Mouse (Mus musculus) neural tube, embryonic 11.5 days (tissue): Measurements from ENCODE around the gene Atg13. TPM values are rescaled to one million over a fixed set of nuclear protein-coding genes. Genes with fewer than 3 reads are reported as not detected.

Experiments used
- ATAC-seq: fragments of 200-750 bp; cut with Nextera tagmentation; 2 replicates; pipeline ENCODE4 v1.8.0; 2017; ENCODE audit warnings: moderate number of reproducible peaks, mild to moderate bottlenecking, moderate TSS enrichment, moderate library complexity; ENCODE audit not compliant: insufficient read depth, low FRiP score, low TSS enrichment
- DNase-seq: peaks from one replicate; pipeline ENCODE4 v3.0.0-alpha.2; 2015; ENCODE audit warnings: low spot score
- H3K27ac ChIP-seq: fragments of 300-500 bp; sonication (generic); 2 replicates; pipeline ENCODE4 v1.5.1; 2014; ENCODE audit warnings: low read depth, mild to moderate bottlenecking, low read length
- H3K27me3 ChIP-seq: fragments of 300-500 bp; sonication (generic); 2 replicates; pipeline ENCODE4 v1.6.1; 2014; ENCODE audit warnings: mild to moderate bottlenecking, low read length, mixed read lengths; ENCODE audit not compliant: control insufficient read depth, insufficient read depth
- H3K36me3 ChIP-seq: fragments of 300-500 bp; sonication (generic); 2 replicates; pipeline ENCODE4 v1.6.1; 2014; ENCODE audit warnings: mild to moderate bottlenecking, low read length, moderate library complexity, mixed read lengths; ENCODE audit not compliant: control insufficient read depth, insufficient read depth
- H3K4me1 ChIP-seq: fragments of 300-500 bp; sonication (generic); 2 replicates; pipeline ENCODE4 v1.6.1; 2014; ENCODE audit warnings: low read length, mixed read lengths; ENCODE audit not compliant: control insufficient read depth, insufficient read depth
- H3K4me2 ChIP-seq: fragments of 300-500 bp; sonication (generic); 2 replicates; pipeline ENCODE4 v1.6.1; 2014; ENCODE audit warnings: low read depth, mild to moderate bottlenecking, moderate library complexity
- H3K4me3 ChIP-seq: fragments of 300-500 bp; sonication (generic); 2 replicates; pipeline ENCODE4 v1.5.1; 2014; ENCODE audit warnings: low read depth, low read length
- H3K9ac ChIP-seq: fragments of 300-500 bp; sonication (generic); 2 replicates; pipeline ENCODE4 v1.6.1; 2014; ENCODE audit warnings: mild to moderate bottlenecking, low read length
- H3K9me3 ChIP-seq: fragments of 300-500 bp; sonication (generic); 2 replicates; pipeline ENCODE4 v1.6.1; 2016; ENCODE audit warnings: low read length; ENCODE audit not compliant: control insufficient read depth
- WGBS: fragments of 180-500 bp; shearing (Covaris S2); extraction: QIAGEN DNeasy Blood & Tissue Kit; methylation state at CpG from one replicate; pipeline ENCODE4 v1.1.7; 2014; 5-methylcytosine and 5-hydroxymethylcytosine counted together
- polyA plus RNA-seq: library from polyadenylated mRNA; unstranded; fragments of >200 nt; fragmentation: Nextera tagmentation; extraction: Ambion mirVana; gene quantifications from 2 replicates; pipeline ENCODE4 v1.2.1, GENCODE M21; 2014

The Atg13 gene
- polyA plus RNA-seq, 1 experiment from 2014 or later = 37.9 TPM

DNA sequence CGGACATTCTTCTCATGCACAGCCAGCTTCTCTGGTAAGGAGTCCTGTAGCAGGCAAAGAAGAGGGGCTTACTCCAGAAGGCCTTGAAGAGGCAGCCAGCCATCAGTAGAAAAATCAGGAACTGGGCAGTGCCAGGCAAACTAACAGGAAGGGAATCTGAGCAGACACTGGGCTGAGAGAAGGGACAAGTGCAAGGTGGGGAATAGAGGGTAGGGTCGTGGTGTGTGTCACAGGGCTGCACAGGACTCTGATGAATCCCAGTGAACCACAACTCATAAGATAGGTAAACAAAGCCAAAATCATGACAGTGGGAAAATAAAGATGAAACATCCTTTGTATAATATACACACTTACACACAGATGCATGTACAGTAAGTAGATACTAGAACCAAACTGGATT is 34.0 kb downstream of the Atg13 start:
- H3K36me3 ChIP-seq = peaks cover 11% of the 10 kb centered on the region
- H3K27me3 ChIP-seq = no peaks in the 10 kb centered on the region
- no peak for ATAC-seq
- no peak overlapping the region for H3K9ac ChIP-seq
- H3K9me3 ChIP-seq = no peaks in the 10 kb centered on the region
- no peak for DNase-seq
- H3K4me2 ChIP-seq = no peak overlapping the region
- WGBS = 82% methylated on average over 2 of the region's 2 CpGs
- no peak overlapping the region for H3K27ac ChIP-seq
- H3K4me3 ChIP-seq = no peak overlapping the region
- H3K4me1 ChIP-seq = no peaks in the 10 kb centered on the region

DNA sequence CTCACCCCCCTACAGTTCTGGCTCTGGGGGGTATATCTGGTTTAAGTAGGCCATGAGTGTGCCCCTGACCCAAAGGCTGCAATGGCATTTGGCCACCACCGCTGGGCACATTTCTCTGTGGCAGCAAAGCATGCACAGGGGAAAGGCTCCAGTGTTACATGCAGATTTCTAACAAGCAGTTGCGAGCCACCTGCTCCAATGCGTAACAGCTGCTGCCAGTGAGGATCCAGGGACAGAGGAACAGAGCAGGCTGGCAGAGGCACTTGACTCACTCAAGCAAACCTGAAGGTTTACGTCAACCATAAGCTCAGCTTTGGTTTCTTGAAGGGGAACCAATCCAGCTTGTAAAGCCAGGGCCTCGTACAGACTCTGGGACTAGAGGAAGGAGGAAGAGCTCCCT is 35.5 kb downstream of the Atg13 start:
- Histone ChIP-seq H3K9me3 (no peaks in the 10 kb centered on the region), H3K4me2 (no peak overlapping the region), H3K4me3 (no peak overlapping the region), H3K27me3 (no peaks in the 10 kb centered on the region), H3K9ac (no peak overlapping the region), H3K4me1 (no peaks in the 10 kb centered on the region), H3K36me3 (peaks cover 12% of the 10 kb centered on the region), H3K27ac (no peak overlapping the region)
- DNase-seq = no peak
- 95% methylated on average over 5 of the region's 5 CpGs for WGBS
- ATAC-seq = no peak

DNA sequence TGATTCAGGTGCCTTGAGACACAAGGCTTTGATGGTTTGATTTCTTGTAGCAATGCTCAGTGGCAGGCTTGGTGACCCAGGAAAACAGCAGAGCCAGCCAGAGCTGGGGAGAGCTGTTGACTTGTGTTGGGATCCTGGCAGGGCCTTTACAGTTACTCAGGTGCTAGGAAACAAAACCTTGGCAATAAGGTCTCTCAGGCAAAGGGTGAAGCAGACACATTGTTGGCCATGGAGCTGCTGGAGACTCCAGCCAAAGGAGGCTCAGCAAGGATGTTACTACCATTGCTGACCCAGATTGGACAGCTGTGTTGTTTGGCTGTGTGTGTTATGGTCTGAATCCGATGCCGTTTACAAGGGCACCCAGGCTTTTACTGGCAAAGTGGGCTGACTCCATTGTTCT is 36.8 kb downstream of the Atg13 start:
- Histone ChIP-seq H3K9me3 (no peaks in the 10 kb centered on the region), H3K36me3 (peaks cover 12% of the 10 kb centered on the region), H3K27ac (no peak overlapping the region), H3K9ac (no peak overlapping the region), H3K4me1 (no peaks in the 10 kb centered on the region), H3K27me3 (no peaks in the 10 kb centered on the region), H3K4me2 (no peak overlapping the region), H3K4me3 (no peak overlapping the region)
- ATAC-seq (no peak), DNase-seq (no peak)
- WGBS = 69% methylated on average over 2 of the region's 2 CpGs

DNA sequence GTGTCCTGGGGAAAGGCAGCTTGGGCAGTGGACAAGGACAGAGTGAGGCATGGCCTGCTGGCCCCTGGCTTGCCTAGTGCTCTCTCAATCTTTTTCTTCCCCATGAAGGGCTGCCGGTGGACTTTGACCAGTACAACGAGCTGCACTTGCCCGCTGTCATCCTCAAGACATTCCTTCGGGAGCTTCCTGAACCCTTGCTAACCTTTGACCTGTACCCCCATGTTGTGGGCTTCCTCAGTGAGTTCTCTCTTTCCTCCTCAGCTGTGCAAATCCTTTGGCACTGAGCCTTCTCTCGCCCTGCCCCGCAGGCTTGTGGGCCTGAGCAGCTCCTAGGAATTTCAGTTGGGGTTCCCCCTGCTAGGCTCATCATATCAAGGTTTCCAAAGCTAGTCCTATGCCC is 40.3 kb downstream of the Atg13 start:
- Histone ChIP-seq H3K9ac (no peak overlapping the region), H3K4me3 (no peak overlapping the region), H3K27me3 (no peaks in the 10 kb centered on the region), H3K9me3 (no peaks in the 10 kb centered on the region), H3K27ac (no peak overlapping the region), H3K4me1 (no peaks in the 10 kb centered on the region), H3K4me2 (no peak overlapping the region), H3K36me3 (peaks cover 11% of the 10 kb centered on the region)
- DNase-seq (no peak), ATAC-seq (no peak)
- WGBS = 91% methylated on average over 6 of the region's 6 CpGs

DNA sequence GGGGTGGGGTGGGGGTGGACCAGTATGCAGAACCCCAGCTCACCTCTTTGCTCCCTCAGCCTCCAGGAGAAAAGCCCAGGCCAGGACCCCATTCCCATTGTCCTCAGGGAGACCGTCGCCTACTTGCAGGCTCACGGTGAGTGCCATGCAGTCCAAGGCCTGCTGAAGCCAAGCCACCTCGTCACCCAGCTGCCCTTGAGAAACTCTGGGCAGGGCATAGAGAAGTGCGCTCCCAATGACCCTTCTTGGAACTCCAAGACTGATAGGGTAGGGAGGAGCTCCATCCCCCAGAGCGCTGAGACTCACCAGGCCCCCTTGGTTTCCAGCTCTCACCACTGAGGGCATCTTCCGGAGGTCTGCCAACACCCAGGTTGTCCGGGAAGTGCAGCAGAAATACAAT is 41.0 kb downstream of the Atg13 start:
- no peak overlapping the region for H3K27ac ChIP-seq
- H3K27me3 ChIP-seq = no peaks in the 10 kb centered on the region
- no peak overlapping the region for H3K4me2 ChIP-seq
- H3K4me3 ChIP-seq = no peak overlapping the region
- H3K4me1 ChIP-seq = no peaks in the 10 kb centered on the region
- H3K9me3 ChIP-seq = no peaks in the 10 kb centered on the region
- no peak for ATAC-seq
- WGBS = 93% methylated on average over 8 of the region's 8 CpGs
- H3K9ac ChIP-seq = no peak overlapping the region
- peaks cover 8% of the 10 kb centered on the region for H3K36me3 ChIP-seq
- no peak for DNase-seq

DNA sequence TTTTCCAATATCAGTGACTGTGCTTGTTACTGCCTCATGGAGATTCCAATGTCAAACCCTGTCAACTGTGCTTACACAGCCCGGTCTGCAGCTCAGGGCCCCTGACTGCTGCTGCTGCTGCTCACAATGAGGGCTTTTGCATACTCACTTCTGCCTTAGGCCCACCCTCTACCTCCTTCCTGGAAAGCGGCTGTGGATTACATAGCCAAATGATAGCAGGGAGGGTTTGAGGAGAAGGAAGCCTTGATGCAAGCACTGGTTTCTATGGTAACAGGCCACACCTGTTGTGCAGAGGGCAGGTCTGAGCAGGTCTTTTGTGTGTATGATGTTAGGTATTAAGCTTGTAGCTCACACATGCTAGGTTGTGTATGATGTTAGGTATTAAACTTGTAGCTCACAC is 42.6 kb downstream of the Atg13 start:
- ATAC-seq = no peak
- H3K4me2 ChIP-seq = no peak overlapping the region
- peaks cover 4% of the 10 kb centered on the region for H3K36me3 ChIP-seq
- H3K9ac ChIP-seq = no peak overlapping the region
- no peak overlapping the region for H3K27ac ChIP-seq
- no peak overlapping the region for H3K4me3 ChIP-seq
- H3K9me3 ChIP-seq = no peaks in the 10 kb centered on the region
- H3K27me3 ChIP-seq = no peaks in the 10 kb centered on the region
- 83% methylated on average over 2 of the region's 2 CpGs for WGBS
- H3K4me1 ChIP-seq = no peaks in the 10 kb centered on the region
- DNase-seq = no peak

DNA sequence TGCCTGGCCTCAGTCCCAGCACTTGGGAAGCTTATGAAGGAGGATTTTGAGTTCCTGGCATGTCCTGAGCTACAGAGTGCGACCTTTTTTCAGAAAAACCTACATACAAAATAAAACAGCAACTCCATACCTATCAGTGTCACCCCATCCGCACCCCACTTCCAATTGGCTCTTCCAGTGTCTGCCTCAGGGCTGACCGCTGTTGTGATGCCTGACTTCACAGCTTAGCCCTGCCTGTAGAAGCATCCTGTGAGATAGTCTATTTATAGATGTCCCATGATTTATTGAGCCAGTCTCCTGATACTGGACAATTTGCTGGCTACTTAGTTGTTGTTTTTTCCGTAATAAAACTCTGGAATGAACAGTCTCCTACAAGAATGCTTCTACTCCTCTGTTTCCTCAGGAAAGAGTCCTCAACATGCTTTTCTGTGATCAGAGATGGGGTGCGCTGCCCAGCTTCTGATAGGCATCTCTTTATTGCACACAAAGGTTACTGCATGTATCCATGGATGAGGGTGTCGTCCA is 43.9 kb downstream of the Atg13 start:
- ATAC-seq = no peak
- no peak for DNase-seq
- Histone ChIP-seq H3K4me3 (no peak overlapping the region), H3K4me2 (no peak overlapping the region), H3K27me3 (no peaks in the 10 kb centered on the region), H3K9ac (no peak overlapping the region), H3K4me1 (no peaks in the 10 kb centered on the region), H3K9me3 (no peaks in the 10 kb centered on the region), H3K36me3 (peaks cover 4% of the 10 kb centered on the region), H3K27ac (no peak overlapping the region)
- 93% methylated on average over 6 of the region's 6 CpGs for WGBS

DNA sequence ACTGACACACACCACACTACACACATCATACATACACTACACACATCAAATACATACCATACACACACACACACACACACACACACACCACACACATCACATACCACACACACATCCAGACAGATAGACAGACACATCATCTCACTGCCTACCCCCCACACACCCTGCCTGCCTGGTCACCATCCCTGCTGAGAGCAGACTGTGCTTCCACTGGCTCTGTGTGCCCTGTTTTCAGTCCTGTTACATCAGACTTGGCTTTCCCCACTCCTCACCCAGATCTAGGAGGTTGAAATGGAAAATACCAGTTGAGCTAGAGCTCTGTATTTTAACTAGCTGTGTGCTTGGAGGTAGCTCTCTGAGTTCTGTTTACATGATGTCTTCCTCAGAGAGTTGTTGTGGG is 45.6 kb downstream of the Atg13 start:
- Histone ChIP-seq H3K4me1 (no peaks in the 10 kb centered on the region), H3K9me3 (no peaks in the 10 kb centered on the region), H3K27ac (no peak overlapping the region), H3K27me3 (no peaks in the 10 kb centered on the region), H3K9ac (no peak overlapping the region), H3K36me3 (peaks cover 2% of the 10 kb centered on the region), H3K4me2 (no peak overlapping the region), H3K4me3 (no peak overlapping the region)
- ATAC-seq = no peak
- DNase-seq = no peak

DNA sequence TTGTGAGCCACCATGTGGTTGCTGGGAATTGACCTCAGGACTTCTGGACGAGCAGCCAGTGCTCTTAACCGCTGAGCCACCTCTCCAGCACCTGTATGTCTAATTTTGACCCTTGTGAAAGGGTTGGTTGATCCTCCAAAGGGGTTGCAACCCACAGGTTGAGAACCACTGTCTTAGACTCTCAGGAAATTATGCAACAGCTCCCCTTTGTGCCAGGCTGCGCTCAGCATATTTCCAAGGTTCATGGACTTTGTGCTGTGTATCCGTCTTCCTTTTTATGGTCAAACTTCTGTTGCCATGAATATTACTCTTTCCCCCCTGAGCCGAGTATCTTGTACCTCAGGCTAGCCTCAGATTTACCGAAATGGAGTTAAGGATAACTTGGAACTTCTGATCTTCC is 49.4 kb downstream of the Atg13 start:
- H3K27me3 ChIP-seq = no peaks in the 10 kb centered on the region
- H3K9ac ChIP-seq = no peak overlapping the region
- no peak overlapping the region for H3K4me3 ChIP-seq
- no peaks in the 10 kb centered on the region for H3K4me1 ChIP-seq
- DNase-seq (no peak), ATAC-seq (no peak)
- no peak overlapping the region for H3K4me2 ChIP-seq
- WGBS = 92% methylated on average over 6 of the region's 6 CpGs
- H3K9me3 ChIP-seq = no peaks in the 10 kb centered on the region
- no peak overlapping the region for H3K27ac ChIP-seq
- no peaks in the 10 kb centered on the region; the same call in none of the 2 replicates for H3K36me3 ChIP-seq
